Mouse (Mus musculus) left cerebral cortex, adult 11 months (tissue): ENCODE measurements around the gene Krt75.

Experiments used
- DNase-seq: peaks from one replicate; pipeline ENCODE4 v3.0.0; 2022; ENCODE audit warnings: low spot score

Krt75 gene

GRCm38 (mm10) chr15:101573796-101574345 lies at the start of gene Krt75:
Gene Krt75, minus strand, starts transcription at chr15:101573904.
- DNase-seq: no peak

- no peak for DNase-seq
These were observed 25.4 kb upstream of the Krt75 start for GRCm38 (mm10) chr15:101599123-101599522.

GRCm38 (mm10) chr15:101588216-101588615 lies 14.5 kb upstream of the Krt75 start:
- DNase-seq: no peak

- no peak for DNase-seq
These were observed 10.8 kb upstream of the Krt75 start for GRCm38 (mm10) chr15:101584456-101584855.

- no peak for DNase-seq
These were observed 9.7 kb upstream of the Krt75 start for GRCm38 (mm10) chr15:101583211-101583965.

GRCm38 (mm10) chr15:101581701-101582100 lies 8.0 kb upstream of the Krt75 start:
- no peak for DNase-seq

- no peak for DNase-seq
These were observed 1.8 kb upstream of the Krt75 start for GRCm38 (mm10) chr15:101575506-101575905.

GRCm38 (mm10) chr15:101567780-101568179 lies 5.9 kb downstream of the Krt75 start:
- no peak for DNase-seq

- DNase-seq: no peak
These were observed 10.9 kb downstream of the Krt75 start, which contains the start of gene Krt90 for GRCm38 (mm10) chr15:101562850-101563249. Gene Krt90, minus strand, starts transcription at chr15:101562950.

- no peak for DNase-seq
These were observed 15.6 kb downstream of the Krt75 start for GRCm38 (mm10) chr15:101558034-101558646.

GRCm38 (mm10) chr15:101553169-101553568 lies 20.5 kb downstream of the Krt75 start:
- DNase-seq: no peak

GRCm38 (mm10) chr15:101552188-101552587 lies 21.5 kb downstream of the Krt75 start:
- DNase-seq: no peak

- no peak for DNase-seq
These were observed 23.1 kb downstream of the Krt75 start, which contains the start of gene Krt82 for GRCm38 (mm10) chr15:101550567-101550966. Gene Krt82, minus strand, starts transcription at chr15:101550667.

GRCm38 (mm10) chr15:101544478-101544877 lies 29.2 kb downstream of the Krt75 start:
- no peak for DNase-seq

- no peak for DNase-seq
These were observed 31.2 kb downstream of the Krt75 start for GRCm38 (mm10) chr15:101542543-101542942.

- DNase-seq: no peak
These were observed 35.2 kb downstream of the Krt75 start for GRCm38 (mm10) chr15:101538580-101538900.

GRCm38 (mm10) chr15:101537864-101538579 lies 35.7 kb downstream of the Krt75 start:
- no peak for DNase-seq

GRCm38 (mm10) chr15:101536054-101536850 lies 37.5 kb downstream of the Krt75 start:
- no peak for DNase-seq

- DNase-seq: no peak
These were observed 41.0 kb downstream of the Krt75 start, which contains the start of gene Krt84 for GRCm38 (mm10) chr15:101532720-101533119. Gene Krt84, minus strand, starts transcription at chr15:101532820.

GRCm38 (mm10) chr15:101522556-101523232 lies 51.0 kb downstream of the Krt75 start:
- no peak for DNase-seq

- DNase-seq: peak; percentile 63
These were observed 53.9 kb downstream of the Krt75 start for GRCm38 (mm10) chr15:101519792-101520191.
